Mouse (Mus musculus): Measurements from ENCODE around the gene Gxylt2.

GRCm38 (mm10) chr6:100767756-100768155, 63.2 kb downstream of the Gxylt2 start:
- TF ChIP-seq CTCF (IDR thresholded peaks at IDR 0.05; ENCODE audit: low read depth, low read length), result no peak
- no peak for TF ChIP-seq TAL1 (conservative IDR thresholded peaks at IDR 0.05; ENCODE audit: low read depth, low read length)
- TF ChIP-seq GATA1 (IDR thresholded peaks at IDR 0.05; ENCODE audit: borderline replicate concordance, low read length), result no peak
- no peak for TF ChIP-seq POLR2AphosphoS5 (IDR thresholded peaks at IDR 0.05; ENCODE audit: insufficient replicate concordance, low read depth, low read length)
- TF ChIP-seq GATA2 (IDR thresholded peaks at IDR 0.05; ENCODE audit: borderline replicate concordance, low read depth, low read length), result no peak
